Mouse (Mus musculus) liver, embryonic 14.5 days (tissue): ENCODE measurements at regions not wholly inside any gene's neighbourhood (a gene's known extent, or its start where the extent isn't known, plus 50 kb on each side); places are given as distances from the start of the nearest gene placed in this dataset.
A peak's percentile ranks its signal among the peaks of the same experiment; 100 is the strongest.

Source experiments
- ATAC-seq: fragments of 200-750 bp; cut with Nextera tagmentation; 2 replicates; pipeline ENCODE4 v1.8.0; 2017; ENCODE audit warnings: moderate number of reproducible peaks, mild to moderate bottlenecking, moderate library complexity; ENCODE audit not compliant: insufficient read depth
- DNase-seq, 3 experiments: peaks; one replicate each; pipeline ENCODE4 v3.0.0-alpha.2; 2012 to 2013; ENCODE audit warnings: low read depth in 3 of 3, low spot score in 3 of 3
- H3K27ac ChIP-seq: fragments of 300-500 bp; sonication (generic); 2 replicates; pipeline ENCODE4 v1.5.1; 2014; ENCODE audit warnings: moderate library complexity, mild to moderate bottlenecking, control low read depth, inconsistent platforms
- H3K27me3 ChIP-seq: fragments of 300-500 bp; sonication (generic); 2 replicates; pipeline ENCODE4 v1.6.1; 2014; ENCODE audit warnings: mild to moderate bottlenecking, low read length, moderate library complexity; ENCODE audit not compliant: control insufficient read depth, insufficient read depth
- H3K36me3 ChIP-seq: fragments of 300-500 bp; sonication (generic); replicated peaks from 2 replicates; pipeline ENCODE4 v1.6.1; 2014; ENCODE audit warnings: low read depth; ENCODE audit not compliant: control insufficient read depth, insufficient read depth
- H3K4me1 ChIP-seq, 2 experiments: fragments of 200-500 bp in 1 of 2; fragments of 300-500 bp in 1 of 2; sonication (generic) in 1 of 2; replicated peaks; 2 replicates each; pipeline ENCODE4 v1.6.1; 2012 to 2014; ENCODE audit warnings: antibody characterized with exemption in 1 of 2, inconsistent platforms in 1 of 2, low read length in 1 of 2; ENCODE audit not compliant: control insufficient read depth in 2 of 2, insufficient read depth in 2 of 2
- H3K4me2 ChIP-seq: fragments of 300-500 bp; sonication (generic); 2 replicates; pipeline ENCODE4 v1.6.1; 2014; ENCODE audit warnings: low read depth, mild to moderate bottlenecking, control low read depth, moderate library complexity
- H3K4me3 ChIP-seq, 2 experiments: fragments of 200-500 bp in 1 of 2; fragments of 300-500 bp in 1 of 2; sonication (generic) in 1 of 2; 2 replicates each; pipeline ENCODE4 v1.5.1; 2012 to 2014; ENCODE audit warnings: low read depth in 2 of 2, low read length in 2 of 2, mild to moderate bottlenecking in 2 of 2, control low read depth in 1 of 2, inconsistent platforms in 1 of 2, moderate library complexity in 1 of 2; ENCODE audit not compliant: insufficient read depth in 1 of 2
- H3K9ac ChIP-seq: fragments of 300-500 bp; sonication (generic); replicated peaks from 2 replicates; pipeline ENCODE4 v1.6.1; 2014; ENCODE audit warnings: mild to moderate bottlenecking, control low read depth, moderate library complexity
- H3K9me3 ChIP-seq: fragments of 300-500 bp; sonication (generic); 2 replicates; pipeline ENCODE4 v1.6.1; 2016; ENCODE audit warnings: low read length, mixed read lengths; ENCODE audit not compliant: control insufficient read depth
- CTCF ChIP-seq: IDR thresholded peaks from 2 replicates; pipeline ENCODE4 v1.5.1; 2016; ENCODE audit warnings: antibody characterized with exemption, low read depth, control low read depth
- EP300 ChIP-seq: IDR thresholded peaks from 2 replicates; pipeline ENCODE4 v1.6.1; 2016; ENCODE audit warnings: antibody characterized with exemption, low read depth
- WGBS: fragments of 180-500 bp; shearing (Covaris S2); extraction: QIAGEN DNeasy Blood & Tissue Kit; methylation state at CpG from one replicate; pipeline ENCODE4 v1.1.7; 2014; ENCODE audit not compliant: insufficient replicate concordance; 5-methylcytosine and 5-hydroxymethylcytosine counted together

- 44% methylated on average over 8 of the region's 8 CpGs for WGBS
- DNase-seq (peak; percentile 1 to 11 (median 9)), ATAC-seq (no peak)
- Histone ChIP-seq H3K9me3 (no peaks in the 10 kb centered on the region), H3K9ac (no peak overlapping the region), H3K4me1 (peaks cover 0 to 5% of the 10 kb centered on the region in 2 experiments; a peak in 1 of 4 replicates), H3K4me3 (no peak overlapping the region), H3K27me3 (no peaks in the 10 kb centered on the region), H3K36me3 (no peaks in the 10 kb centered on the region), H3K4me2 (no peak overlapping the region), H3K27ac (no peak overlapping the region)
- TF ChIP-seq CTCF (no peak), EP300 (no peak)
Measured at GRCm38 (mm10) chr15:62295233-62295927, 1372.6 kb upstream of the A1bg start.

- no peak overlapping the region for H3K4me3 ChIP-seq
- no peaks in the 10 kb centered on the region for H3K27me3 ChIP-seq
- no peak overlapping the region for H3K27ac ChIP-seq
- no peak for DNase-seq
- no peaks in the 10 kb centered on the region for H3K9me3 ChIP-seq
- no peak for ATAC-seq
- WGBS, result 28% methylated on average over 3 of the region's 3 CpGs
- no peak overlapping the region for H3K4me2 ChIP-seq
- no peak for TF ChIP-seq EP300
- TF ChIP-seq CTCF, result no peak
- H3K9ac ChIP-seq, result no peak overlapping the region
- H3K4me1 ChIP-seq, result peaks cover 0 to 5% of the 10 kb centered on the region in 2 experiments; a peak in 1 of 4 replicates
- H3K36me3 ChIP-seq, result no peaks in the 10 kb centered on the region
Measured at GRCm38 (mm10) chr15:62294786-62295185, 1372.0 kb upstream of the A1bg start.

- Histone ChIP-seq H3K9ac (no peak overlapping the region), H3K27ac (no peak overlapping the region), H3K36me3 (no peaks in the 10 kb centered on the region), H3K4me1 (peaks cover 0 to 5% of the 10 kb centered on the region in 2 experiments; a peak in 1 of 4 replicates), H3K9me3 (no peaks in the 10 kb centered on the region), H3K27me3 (no peaks in the 10 kb centered on the region), H3K4me2 (no peak overlapping the region), H3K4me3 (no peak overlapping the region)
- TF ChIP-seq EP300, result no peak
- TF ChIP-seq CTCF, result no peak
- 66% methylated on average over 3 of the region's 3 CpGs for WGBS
- no peak for DNase-seq
- ATAC-seq, result no peak
Measured at GRCm38 (mm10) chr15:62292876-62293275, 1370.1 kb upstream of the A1bg start.

- H3K36me3 ChIP-seq, result no peaks in the 10 kb centered on the region
- 75% methylated on average over 4 of the region's 4 CpGs for WGBS
- no peak for DNase-seq
- TF ChIP-seq EP300, result no peak
- TF ChIP-seq CTCF, result no peak
- H3K4me2 ChIP-seq, result no peak overlapping the region
- H3K9ac ChIP-seq, result no peak overlapping the region
- H3K27me3 ChIP-seq, result no peaks in the 10 kb centered on the region
- H3K27ac ChIP-seq, result no peak overlapping the region
- no peak for ATAC-seq
- H3K9me3 ChIP-seq, result no peaks in the 10 kb centered on the region
- peaks cover 0 to 3% of the 10 kb centered on the region in 2 experiments; a peak in 2 of 4 replicates for H3K4me1 ChIP-seq
- H3K4me3 ChIP-seq, result no peak overlapping the region
Measured at GRCm38 (mm10) chr15:62290687-62291086, 1367.9 kb upstream of the A1bg start.

- Histone ChIP-seq H3K36me3 (no peaks in the 10 kb centered on the region), H3K4me2 (no peak overlapping the region), H3K27me3 (no peaks in the 10 kb centered on the region), H3K9me3 (no peaks in the 10 kb centered on the region), H3K27ac (no peak overlapping the region), H3K4me1 (peaks cover 4 to 9% of the 10 kb centered on the region in 2 experiments; a peak in 3 of 4 replicates), H3K9ac (no peak overlapping the region), H3K4me3 (no peak overlapping the region)
- 50% methylated on average over 11 of the region's 11 CpGs for WGBS
- no peak for TF ChIP-seq CTCF
- TF ChIP-seq EP300, result no peak
- DNase-seq (no peak), ATAC-seq (no peak)
Measured at GRCm38 (mm10) chr15:62286666-62287655, 1364.1 kb upstream of the A1bg start.
